Mouse (Mus musculus) bone marrow macrophage, adult 2 months (primary cell): ENCODE results near the gene Cers3. TPM values are rescaled to one million over a fixed set of nuclear protein-coding genes. Genes with fewer than 3 reads are reported as not detected.

Source experiments
- H3K27ac ChIP-seq: 2 replicates; pipeline ENCODE4 v1.5.1; 2012; ENCODE audit warnings: low read depth, low read length; ENCODE audit not compliant: insufficient read depth
- H3K4me1 ChIP-seq: 2 replicates; pipeline ENCODE4 v1.6.1; 2012; ENCODE audit warnings: low read length; ENCODE audit not compliant: control insufficient read depth, insufficient read depth
- H3K4me3 ChIP-seq: 2 replicates; pipeline ENCODE4 v1.5.1; 2012; ENCODE audit warnings: mild to moderate bottlenecking, low read length, moderate library complexity; ENCODE audit not compliant: insufficient read depth
- CTCF ChIP-seq: IDR thresholded peaks from 2 replicates; pipeline ENCODE4 v1.5.1; 2012; ENCODE audit warnings: low read depth, mild to moderate bottlenecking, low read length, moderate library complexity
- POLR2A ChIP-seq: IDR thresholded peaks from 2 replicates; pipeline ENCODE4 v1.6.1; 2012; ENCODE audit warnings: mild to moderate bottlenecking, low read depth, low read length, borderline replicate concordance
- polyA plus RNA-seq: library from polyadenylated mRNA; stranded (reverse); fragments of >200 nt; gene quantifications from 2 replicates; pipeline ENCODE4 v1.2.4, GENCODE M21; 2012; ENCODE audit not compliant: missing spikeins, insufficient read depth, insufficient read length

Gene Cers3
- polyA plus RNA-seq, 1 experiment: not detected

DNA sequence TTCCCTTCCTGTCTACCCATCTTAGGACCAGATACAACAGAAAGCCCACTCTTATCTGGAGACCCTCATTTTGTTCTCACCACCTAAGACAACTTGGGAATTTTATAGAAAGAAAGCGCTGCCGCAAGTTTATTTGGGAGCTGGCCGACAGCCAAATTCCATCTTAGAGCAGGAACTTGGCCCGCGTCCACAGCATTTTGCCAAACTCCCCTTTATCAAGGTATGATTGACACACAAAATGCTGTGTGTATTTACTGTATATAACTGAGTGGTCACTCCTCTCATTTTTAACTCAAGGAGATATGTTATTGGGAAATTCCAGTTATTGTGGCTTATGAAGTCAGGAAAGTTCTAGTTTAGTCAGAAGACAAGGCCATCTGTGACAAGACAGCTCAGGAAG lies 88.0 kb downstream of the Cers3 start:
- no peak overlapping the region for H3K27ac ChIP-seq
- TF ChIP-seq POLR2A (no peak), CTCF (no peak)
- H3K4me1 ChIP-seq: no peaks in the 10 kb centered on the region
- H3K4me3 ChIP-seq: no peak overlapping the region

DNA sequence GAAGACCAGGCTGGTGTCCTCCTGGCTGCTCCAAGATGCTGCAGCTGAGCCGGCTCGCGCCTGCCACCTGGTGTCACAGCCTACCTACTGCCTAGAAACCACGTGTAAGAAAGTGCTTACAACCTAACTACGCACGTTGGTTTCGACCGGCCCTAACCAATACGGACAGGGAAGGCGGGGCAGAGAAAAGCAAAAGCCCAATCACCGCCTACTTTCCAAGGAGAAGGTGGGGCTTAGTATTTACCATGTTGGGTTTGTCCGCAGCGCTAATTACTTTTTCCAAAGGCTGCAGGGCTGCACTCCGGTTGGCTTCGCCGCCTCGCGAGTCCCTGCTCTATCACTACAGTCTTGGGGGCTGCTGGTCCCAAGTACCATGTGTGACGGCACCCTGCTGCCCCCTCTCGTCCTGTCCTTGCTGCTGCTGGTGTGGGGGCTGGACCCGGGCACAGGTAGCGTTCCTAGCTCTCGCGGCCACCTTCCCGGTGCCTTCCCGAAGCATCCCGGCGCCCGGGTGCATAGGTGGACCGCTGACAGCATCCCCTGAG lies 96.2 kb downstream of the Cers3 start, which contains the start of gene Adamts17:
Adamts17 (plus strand) TSS at position 273 of the 545 bp plus-strand sequence.
- H3K27ac ChIP-seq: no peak within 1 kb of the TSS
- peak within 1 kb of the TSS; percentile 50 for H3K4me3 ChIP-seq
- TF ChIP-seq CTCF (peak; percentile 20; the same call in 1 of the 2 replicates), POLR2A (no peak)
- H3K4me1 ChIP-seq: no peaks in the 10 kb centered on the region

DNA sequence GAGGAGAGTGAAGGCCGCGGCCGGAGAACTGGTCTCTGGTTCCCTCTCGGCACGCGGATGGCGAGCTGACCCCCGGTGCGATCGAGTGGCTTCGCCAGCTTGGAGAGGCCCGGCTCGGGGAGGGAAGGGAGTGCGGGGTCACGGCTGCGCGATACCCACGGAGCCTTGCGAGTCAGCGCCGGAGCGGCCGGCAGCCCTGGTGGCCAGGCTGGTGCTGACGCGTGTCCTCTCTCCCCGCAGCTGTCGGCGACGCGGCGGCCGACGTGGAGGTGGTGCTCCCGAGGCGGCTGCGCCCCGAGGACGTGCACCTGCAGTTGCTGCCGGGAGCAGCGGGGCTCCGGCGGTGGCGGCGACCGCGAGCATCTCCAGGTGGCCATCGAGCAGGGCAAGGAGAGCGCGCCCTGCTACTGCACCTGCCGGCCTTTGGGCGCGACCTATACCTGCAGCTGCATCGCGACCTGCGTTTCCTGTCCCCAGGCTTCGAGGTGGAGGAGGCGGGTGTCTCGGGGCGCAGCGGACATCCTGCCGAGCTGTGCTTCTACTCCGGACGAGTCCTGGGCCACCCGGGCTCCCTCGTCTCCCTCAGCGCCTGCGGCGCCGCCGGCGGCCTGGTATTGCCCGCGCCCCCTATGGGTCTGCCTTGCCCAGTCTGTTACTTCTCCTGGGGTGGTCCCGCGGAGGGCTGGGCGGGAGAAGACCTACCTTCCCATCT lies 96.9 kb downstream of the Cers3 start:
- no peak overlapping the region for H3K27ac ChIP-seq
- no peaks in the 10 kb centered on the region for H3K4me1 ChIP-seq
- peak overlapping the region; percentile 50 for H3K4me3 ChIP-seq
- TF ChIP-seq POLR2A (no peak), CTCF (no peak)

DNA sequence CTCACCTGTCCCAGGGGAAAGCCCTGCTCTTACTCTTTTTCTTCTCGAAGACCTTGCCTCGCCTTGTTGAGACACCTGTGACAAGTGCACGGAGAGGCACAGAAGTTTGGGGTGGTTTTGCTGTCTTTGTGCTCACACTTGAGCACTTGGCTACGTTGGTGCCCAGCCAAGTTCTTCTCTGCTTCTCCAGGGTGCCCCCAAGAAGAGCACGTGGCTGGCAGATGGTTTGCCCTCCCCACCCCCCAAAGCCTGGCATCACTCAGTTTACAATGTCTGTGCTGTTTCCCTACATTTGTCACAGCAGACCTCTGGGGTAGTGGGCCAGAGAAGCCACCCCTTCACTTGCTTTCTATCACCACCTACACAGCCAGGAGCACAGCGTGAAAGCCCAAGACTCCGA lies 97.9 kb downstream of the Cers3 start:
- H3K27ac ChIP-seq: no peak overlapping the region
- H3K4me1 ChIP-seq: no peaks in the 10 kb centered on the region
- no peak overlapping the region for H3K4me3 ChIP-seq
- TF ChIP-seq CTCF (no peak), POLR2A (no peak)

DNA sequence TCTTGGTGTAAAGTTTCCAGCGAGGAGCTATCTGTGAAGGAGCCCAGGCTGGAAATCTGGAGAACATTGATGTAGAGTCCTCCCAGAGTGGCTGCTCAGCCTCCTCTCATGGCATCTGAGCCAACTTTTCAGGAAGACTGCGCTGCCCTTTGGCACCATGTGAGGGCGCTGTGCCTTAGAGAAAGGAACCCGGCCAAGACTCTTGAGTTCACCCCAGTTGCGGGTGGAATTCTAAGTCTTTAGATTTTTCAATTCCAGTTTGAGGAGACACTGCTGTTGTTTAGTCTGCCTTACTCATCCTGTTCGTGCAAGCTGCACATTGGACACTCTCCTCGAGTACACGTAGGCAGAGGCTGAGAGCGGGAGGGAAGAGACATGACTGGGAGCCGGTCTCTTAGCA lies 98.7 kb downstream of the Cers3 start:
- Histone ChIP-seq H3K27ac (no peak overlapping the region), H3K4me1 (no peaks in the 10 kb centered on the region), H3K4me3 (no peak overlapping the region)
- TF ChIP-seq CTCF (0 out of 2 replicates have a peak, but pooled peaks have one; percentile 9), POLR2A (no peak)

DNA sequence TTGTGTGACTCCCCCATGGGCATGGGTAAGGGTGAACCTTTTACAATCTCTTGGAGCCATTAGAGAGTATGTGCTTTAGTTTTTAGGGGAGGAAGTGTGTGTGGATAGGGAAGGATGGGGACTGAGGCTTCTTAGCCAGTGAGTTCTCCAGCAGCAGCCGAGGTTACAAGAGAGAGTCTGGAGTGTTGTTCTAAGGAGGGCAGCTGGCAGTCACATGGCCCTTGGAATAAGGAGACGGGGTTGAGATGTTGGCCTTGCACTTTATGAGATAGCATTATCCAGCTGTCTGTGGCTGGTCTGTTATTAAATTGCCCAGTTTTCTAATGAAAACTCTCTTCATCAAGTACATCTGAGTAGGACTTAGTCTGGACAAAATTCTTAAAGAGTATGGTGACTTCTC lies 100.5 kb downstream of the Cers3 start:
- Histone ChIP-seq H3K27ac (no peak overlapping the region), H3K4me3 (no peak overlapping the region), H3K4me1 (no peaks in the 10 kb centered on the region)
- no peak for TF ChIP-seq CTCF
- no peak for TF ChIP-seq POLR2A

DNA sequence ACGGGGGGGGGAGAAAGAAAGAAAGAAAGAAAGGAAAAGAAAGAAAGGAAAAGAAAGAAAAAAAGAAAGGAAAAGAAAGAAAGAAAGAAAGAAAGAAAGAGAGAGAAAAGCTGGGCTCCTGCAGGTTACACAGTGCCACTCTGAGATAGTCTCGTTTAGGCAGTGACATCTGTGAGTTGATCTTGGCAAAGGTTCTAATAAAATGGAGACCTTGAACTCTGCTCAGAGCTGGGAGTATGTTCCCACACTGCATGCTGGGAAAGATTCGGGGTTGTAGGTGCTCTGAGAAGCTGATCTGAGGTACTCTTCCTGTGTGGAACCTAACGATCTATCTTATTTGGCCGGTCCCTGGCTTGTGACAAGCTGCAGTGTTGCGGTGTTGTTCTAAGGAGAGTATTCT lies 103.3 kb downstream of the Cers3 start:
- TF ChIP-seq CTCF (no peak), POLR2A (no peak)
- Histone ChIP-seq H3K4me3 (no peak overlapping the region), H3K4me1 (no peaks in the 10 kb centered on the region), H3K27ac (no peak overlapping the region)

DNA sequence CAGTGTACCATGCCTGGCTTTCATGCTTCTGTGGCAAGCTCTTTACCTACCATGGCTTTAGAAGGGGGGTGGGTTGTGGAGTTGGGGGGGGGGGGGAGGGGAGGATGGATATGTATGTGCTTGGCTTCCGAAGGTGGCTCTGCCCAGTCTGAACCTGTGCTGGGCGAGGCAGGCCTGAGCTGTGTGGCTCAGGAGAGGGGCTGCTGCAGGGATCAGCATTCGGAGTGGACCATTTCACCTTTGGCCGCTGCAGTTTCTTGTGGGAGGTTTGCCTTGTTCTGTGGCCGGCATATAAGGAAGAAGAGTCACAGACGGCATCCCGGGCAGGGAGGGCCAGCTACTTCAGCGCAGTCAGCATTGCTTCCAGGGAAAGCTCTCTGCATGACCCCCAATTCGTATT lies 104.0 kb downstream of the Cers3 start:
- no peak overlapping the region for H3K27ac ChIP-seq
- TF ChIP-seq POLR2A (no peak), CTCF (no peak)
- H3K4me3 ChIP-seq: no peak overlapping the region
- no peaks in the 10 kb centered on the region for H3K4me1 ChIP-seq

DNA sequence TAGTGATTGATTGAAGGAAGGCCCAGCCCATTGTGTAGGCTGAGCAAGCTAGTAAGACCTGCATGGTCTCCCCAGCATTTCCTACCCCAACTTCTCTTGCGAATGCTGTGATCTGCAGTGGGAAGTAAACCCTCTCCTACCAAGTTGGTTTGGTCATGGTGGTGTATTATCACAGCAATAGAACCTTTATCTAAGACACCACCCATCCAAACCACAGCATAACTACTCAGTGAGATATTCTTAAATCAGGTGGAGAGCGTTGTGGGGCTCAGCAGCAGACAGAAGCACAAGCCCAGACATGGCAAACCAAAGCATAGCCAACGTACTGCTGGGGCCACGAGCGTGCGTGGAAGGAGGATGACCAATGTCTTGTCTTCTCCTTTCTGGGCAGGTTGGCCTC lies 106.0 kb downstream of the Cers3 start:
- TF ChIP-seq CTCF: no peak
- no peak for TF ChIP-seq POLR2A
- H3K4me1 ChIP-seq: no peaks in the 10 kb centered on the region
- no peak overlapping the region for H3K4me3 ChIP-seq
- H3K27ac ChIP-seq: no peak overlapping the region

DNA sequence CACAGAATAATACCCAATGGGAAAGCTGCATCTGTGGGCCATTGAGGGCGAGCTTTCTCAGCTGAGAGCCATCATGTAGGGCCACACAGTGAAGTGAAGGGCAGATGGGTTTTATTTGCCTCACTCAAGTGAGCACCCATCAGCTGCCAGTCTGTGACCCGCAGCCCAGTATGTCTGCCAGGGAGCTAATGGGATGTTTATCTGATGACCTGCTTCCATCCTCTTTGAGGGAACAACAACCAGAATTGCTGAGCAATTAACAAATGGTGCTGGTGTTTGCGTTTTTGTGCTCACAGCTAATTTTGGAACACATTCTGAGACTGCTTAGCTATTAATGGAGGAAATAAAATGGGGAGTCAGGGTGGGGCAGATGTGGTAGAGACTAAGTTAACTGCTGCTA lies 108.9 kb downstream of the Cers3 start:
- TF ChIP-seq POLR2A (no peak), CTCF (no peak)
- no peak overlapping the region for H3K4me3 ChIP-seq
- no peaks in the 10 kb centered on the region for H3K4me1 ChIP-seq
- H3K27ac ChIP-seq: no peak overlapping the region

DNA sequence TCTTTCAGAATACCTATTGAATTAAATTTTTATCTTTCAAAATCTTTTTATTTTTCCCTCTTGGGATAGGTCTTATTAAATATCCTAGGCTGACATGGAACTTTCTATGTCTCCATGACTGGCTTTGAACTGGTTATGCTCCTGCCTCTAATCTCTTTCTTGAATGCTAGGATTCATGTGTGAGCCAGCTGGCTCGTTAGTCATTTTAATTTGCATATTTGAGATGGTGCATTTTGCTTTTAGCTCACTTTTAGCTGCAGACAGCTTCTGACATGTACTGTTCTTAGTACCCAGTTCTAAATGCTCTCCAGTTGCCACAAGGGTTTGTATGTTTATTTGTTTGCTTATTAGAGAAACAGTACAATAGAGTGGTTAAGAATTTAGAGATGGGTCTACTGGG lies 114.3 kb downstream of the Cers3 start:
- TF ChIP-seq CTCF (no peak), POLR2A (no peak)
- no peaks in the 10 kb centered on the region for H3K4me1 ChIP-seq
- no peak overlapping the region for H3K4me3 ChIP-seq
- H3K27ac ChIP-seq: no peak overlapping the region
